Mouse (Mus musculus) small intestine, adult 10 weeks (tissue): ENCODE results near the gene H2afv. TPM values are rescaled to one million over a fixed set of nuclear protein-coding genes. Genes with fewer than 3 reads are reported as not detected.

Experiments
- polyA plus RNA-seq: library from polyadenylated mRNA; stranded (reverse); fragments of 350-450 nt; fragmentation: Illumina TruSeq; extraction: RNeasy Lipid Tissue Mini Kit (QIAGEN cat#74804); gene quantifications from one replicate; pipeline ENCODE4 v1.2.3, GENCODE M21; 2014; ENCODE audit warnings: low replicate concordance

Gene H2afv
- polyA plus RNA-seq: 18.7 TPM

GRCm38 (mm10) chr11:6444077-6444853 lies at the start of gene H2afv:
Gene H2afv, minus strand, starts transcription at chr11:6444443.

GRCm38 (mm10) chr11:6475867-6476484 lies 31.7 kb upstream of the H2afv start, which contains the start of gene Purb:
Gene Purb, minus strand, starts transcription at chr11:6475917.

GRCm38 (mm10) chr11:6414751-6415550 lies 29.3 kb downstream of the H2afv start, which contains the start of gene Ppia:
Gene Ppia, plus strand, starts transcription at chr11:6415443.

GRCm38 (mm10) chr11:6388726-6389413 lies 55.4 kb downstream of the H2afv start, which contains the start of gene Zmiz2:
Gene Zmiz2, plus strand, starts transcription at chr11:6389074.

Other genes with a start within 250 kb of the H2afv start
- 0.33 TPM for gene A730071L15Rik, start 244.4 kb downstream of the H2afv start, polyA plus RNA-seq
- gene Nudcd3, start 244.0 kb downstream of the H2afv start, polyA plus RNA-seq: 14.0 TPM
- 47.6 TPM for gene Npc1l1, start 214.3 kb downstream of the H2afv start, polyA plus RNA-seq
- gene Ddx56, start 176.7 kb downstream of the H2afv start, polyA plus RNA-seq: 4.3 TPM
- gene Tmed4, start 169.6 kb downstream of the H2afv start, polyA plus RNA-seq: 104 TPM
- gene Ogdh, start 152.8 kb downstream of the H2afv start, polyA plus RNA-seq: 150 TPM
- 0.63 TPM for gene Zmiz2, start 55.4 kb downstream of the H2afv start, polyA plus RNA-seq
- gene Ppia, start 29.0 kb downstream of the H2afv start, polyA plus RNA-seq: 431 TPM
- 147 TPM for gene Purb, start 31.5 kb upstream of the H2afv start, polyA plus RNA-seq
- gene Myo1g, start 76.5 kb upstream of the H2afv start, polyA plus RNA-seq: 0.30 TPM
- gene Ccm2, start 102.4 kb upstream of the H2afv start, polyA plus RNA-seq: 0.82 TPM
- not detected for gene Nacad, start 161.6 kb upstream of the H2afv start, polyA plus RNA-seq
- 1.0 TPM for gene Tbrg4, start 181.6 kb upstream of the H2afv start, polyA plus RNA-seq
- gene Wap, start 194.2 kb upstream of the H2afv start, polyA plus RNA-seq: not detected
- gene Ramp3, start 214.1 kb upstream of the H2afv start, polyA plus RNA-seq: not detected